Mouse (Mus musculus): Measurements from ENCODE around the gene Rtn4rl1. TPM values are rescaled to one million over a fixed set of nuclear protein-coding genes. Genes with fewer than 3 reads are reported as not detected.

Gene Rtn4rl1
- total RNA-seq, 2 experiments from 2014 or later = 89.0 to 99.0 TPM

GRCm38 (mm10) chr11:75262181-75262580, 68.6 kb downstream of the Rtn4rl1 start:
- DNase-seq (ENCODE audit: extremely low spot score in 1 of 2, low spot score in 2 of 2) = no peak
- intact Hi-C loops (cut with DNase I) = no loop called here
- Histone ChIP-seq H3K27ac (peak overlapping the region; percentile 71), H3K4me3 (no peak overlapping the region)
- TF ChIP-seq CTCF (IDR thresholded peaks at IDR 0.05) = no peak

GRCm38 (mm10) chr11:75262791-75263190, 69.2 kb downstream of the Rtn4rl1 start:
- H3K4me3 ChIP-seq = no peak overlapping the region
- intact Hi-C loops (cut with DNase I) = no loop called here
- H3K27ac ChIP-seq = peak overlapping the region; percentile 71
- no peak for DNase-seq (ENCODE audit: extremely low spot score in 1 of 2, low spot score in 2 of 2)
- no peak for TF ChIP-seq CTCF (IDR thresholded peaks at IDR 0.05)

DNA sequence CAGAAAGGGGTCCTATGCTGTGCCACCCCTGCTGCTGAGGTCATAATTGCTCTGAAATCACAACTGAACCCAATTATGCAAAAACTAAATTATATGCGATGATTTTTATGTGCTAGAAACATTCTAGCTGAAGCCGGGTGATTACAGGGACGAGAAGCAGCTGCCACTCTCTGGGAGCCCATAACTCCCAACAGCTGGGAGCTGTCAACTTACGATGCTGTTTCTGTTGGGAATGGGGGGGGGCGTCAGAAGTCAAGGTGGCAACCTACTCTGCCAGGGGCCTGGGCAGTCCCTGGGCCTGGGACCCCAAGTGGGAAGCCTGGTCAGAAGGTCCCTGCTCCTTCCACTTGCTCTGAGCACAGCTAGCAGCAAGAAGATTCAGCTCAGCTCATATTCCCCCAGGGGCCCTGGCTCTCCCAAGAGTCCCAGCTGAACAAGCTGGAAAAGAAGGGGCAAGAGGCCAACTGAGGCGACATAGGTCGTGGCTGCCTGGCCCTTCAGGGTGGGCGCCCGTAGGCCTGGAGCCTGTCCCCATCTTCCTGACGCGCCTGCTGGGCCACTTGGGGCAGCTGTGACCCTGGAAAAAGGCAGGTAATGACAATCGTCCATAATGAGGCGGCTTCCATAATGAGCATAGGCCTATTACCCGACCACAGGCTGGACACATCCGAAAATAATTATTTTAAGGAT, 69.8 kb downstream of the Rtn4rl1 start:
- intact Hi-C loops (cut with DNase I) = no loop called here
- peak overlapping the region; percentile 71 for H3K27ac ChIP-seq

GRCm38 (mm10) chr11:75263964-75264312, 70.4 kb downstream of the Rtn4rl1 start:
- DNase-seq (ENCODE audit: extremely low spot score in 1 of 2, low spot score in 2 of 2) = no peak
- intact Hi-C loops (cut with DNase I) = no loop called here
- peak overlapping the region; percentile 71; the same call in 1 of the 2 replicates for H3K27ac ChIP-seq
- H3K4me3 ChIP-seq = no peak overlapping the region
- TF ChIP-seq CTCF (IDR thresholded peaks at IDR 0.05) = no peak

More for the DNA sequence above, 69.8 kb downstream of the Rtn4rl1 start:
- no peak for DNase-seq (ENCODE audit: extremely low spot score in 1 of 2, low spot score in 2 of 2)
- no peak for TF ChIP-seq CTCF (IDR thresholded peaks at IDR 0.05)
- H3K4me3 ChIP-seq = no peak overlapping the region

DNA sequence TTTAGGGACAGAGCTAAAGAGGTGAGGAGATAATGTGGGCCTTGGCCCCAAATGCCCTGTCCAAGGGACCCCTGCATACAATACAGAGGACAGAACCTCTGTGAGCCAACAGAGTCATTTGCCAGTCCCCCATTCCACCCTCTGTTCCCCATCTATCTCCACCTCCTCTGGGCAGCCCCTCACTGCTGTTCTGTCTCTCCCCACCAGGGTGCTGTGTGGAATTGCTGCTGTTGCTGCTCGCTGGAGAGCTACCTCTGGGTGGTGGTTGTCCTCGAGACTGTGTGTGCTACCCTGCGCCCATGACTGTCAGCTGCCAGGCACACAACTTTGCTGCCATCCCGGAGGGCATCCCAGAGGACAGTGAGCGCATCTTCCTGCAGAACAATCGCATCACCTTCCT, 71.0 kb downstream of the Rtn4rl1 start:
- peak; percentile 33 for TF ChIP-seq CTCF (IDR thresholded peaks at IDR 0.05)
- 0 out of 2 replicates have a peak overlapping the region, but pooled peaks have one; percentile 19 for H3K27ac ChIP-seq
- DNase-seq (ENCODE audit: extremely low spot score in 1 of 2, low spot score in 2 of 2) = no peak
- no peak overlapping the region for H3K4me3 ChIP-seq
- intact Hi-C loops (cut with DNase I) = no loop called here

- H3K27ac ChIP-seq = no peak overlapping the region
- intact Hi-C loops (cut with DNase I) = no loop called here
- DNase-seq (ENCODE audit: extremely low spot score in 1 of 2, low spot score in 2 of 2) = no peak
- no peak overlapping the region for H3K4me3 ChIP-seq
- no peak for TF ChIP-seq CTCF (IDR thresholded peaks at IDR 0.05)
Measured at GRCm38 (mm10) chr11:75265545-75265944, 72.0 kb downstream of the Rtn4rl1 start.

GRCm38 (mm10) chr11:75267826-75268281, 74.3 kb downstream of the Rtn4rl1 start:
- intact Hi-C loops (cut with DNase I) = no loop called here
- peak overlapping the region; percentile 86 for H3K27ac ChIP-seq
- peak in 1 of 2 experiments; percentile 57 for DNase-seq (ENCODE audit: extremely low spot score in 1 of 2, low spot score in 2 of 2)
- TF ChIP-seq CTCF (IDR thresholded peaks at IDR 0.05) = no peak
- no peak overlapping the region for H3K4me3 ChIP-seq

DNA sequence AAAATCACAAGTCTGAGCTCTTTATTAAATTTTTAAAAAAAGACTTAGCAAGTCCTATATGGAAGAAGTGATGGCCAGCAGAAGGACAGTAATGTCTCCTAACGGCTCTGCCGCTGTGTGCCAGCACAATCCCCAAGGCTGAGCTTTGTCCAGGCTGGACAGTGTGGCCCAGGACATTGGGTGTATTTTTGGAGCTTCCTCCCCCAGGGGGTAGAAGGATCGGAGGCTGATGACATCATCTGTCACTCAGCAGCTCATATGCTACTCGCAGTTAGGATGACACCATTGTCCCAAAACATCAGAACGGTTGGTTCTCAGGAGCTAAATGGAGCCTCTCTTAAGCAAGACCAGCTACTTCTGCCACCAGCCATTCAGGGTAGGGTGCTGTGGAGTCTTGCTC, 74.9 kb downstream of the Rtn4rl1 start:
- TF ChIP-seq CTCF (IDR thresholded peaks at IDR 0.05) = no peak
- H3K27ac ChIP-seq = peak overlapping the region; percentile 86
- H3K4me3 ChIP-seq = no peak overlapping the region
- intact Hi-C loops (cut with DNase I) = no loop called here
- DNase-seq (ENCODE audit: extremely low spot score in 1 of 2, low spot score in 2 of 2) = no peak

GRCm38 (mm10) chr11:75269213-75269612, 75.6 kb downstream of the Rtn4rl1 start:
- no peak for TF ChIP-seq CTCF (IDR thresholded peaks at IDR 0.05)
- intact Hi-C loops (cut with DNase I) = no loop called here
- no peak for DNase-seq (ENCODE audit: extremely low spot score in 1 of 2, low spot score in 2 of 2)
- H3K27ac ChIP-seq = no peak overlapping the region; the same call in 1 of the 2 replicates
- H3K4me3 ChIP-seq = no peak overlapping the region

- intact Hi-C loops (cut with DNase I) = no loop called here
- Histone ChIP-seq H3K27ac (no peak overlapping the region), H3K4me3 (no peak overlapping the region)
- DNase-seq (ENCODE audit: extremely low spot score in 1 of 2, low spot score in 2 of 2) = no peak
- TF ChIP-seq CTCF (IDR thresholded peaks at IDR 0.05) = no peak
Measured at GRCm38 (mm10) chr11:75270276-75270984, 76.8 kb downstream of the Rtn4rl1 start.

GRCm38 (mm10) chr11:75270985-75271434, 77.4 kb downstream of the Rtn4rl1 start:
- no peak for TF ChIP-seq CTCF (IDR thresholded peaks at IDR 0.05)
- intact Hi-C loops (cut with DNase I) = no loop called here

DNA sequence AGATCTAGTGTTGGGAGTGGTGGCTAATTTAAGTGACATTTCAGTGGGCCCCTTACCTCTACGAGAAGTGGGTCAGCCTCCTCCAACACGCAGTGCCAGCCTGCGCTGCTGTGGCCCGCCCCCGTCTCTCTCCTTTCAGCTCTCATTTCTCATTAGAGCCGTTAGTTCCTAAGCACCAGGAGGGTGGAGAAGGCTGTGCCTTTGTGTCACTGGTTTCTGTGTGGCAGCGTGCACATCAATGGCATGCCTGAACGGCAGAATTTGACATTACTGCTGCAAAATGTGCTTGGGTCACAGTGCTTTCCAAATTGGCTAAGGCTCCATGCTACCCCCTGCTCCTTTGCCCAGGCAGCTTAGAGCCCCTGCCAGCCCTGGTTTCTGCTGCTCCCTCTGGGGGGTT, 79.9 kb downstream of the Rtn4rl1 start:
- Histone ChIP-seq H3K27ac (peak overlapping the region; percentile 28; the same call in 1 of the 2 replicates), H3K4me3 (no peak overlapping the region)
- no peak for TF ChIP-seq CTCF (IDR thresholded peaks at IDR 0.05)
- intact Hi-C loops (cut with DNase I) = no loop called here
- peak in 1 of 2 experiments; percentile 43 for DNase-seq (ENCODE audit: extremely low spot score in 1 of 2, low spot score in 2 of 2)

More at GRCm38 (mm10) chr11:75270985-75271434, 77.4 kb downstream of the Rtn4rl1 start:
- H3K4me3 ChIP-seq = no peak overlapping the region
- H3K27ac ChIP-seq = no peak overlapping the region
- peak in 1 of 2 experiments; percentile 22 for DNase-seq (ENCODE audit: extremely low spot score in 1 of 2, low spot score in 2 of 2)

Data from left cerebral cortex, adult 2 months (tissue).